Mouse (Mus musculus): ENCODE data around the gene Slc30a2. TPM values are rescaled to one million over a fixed set of nuclear protein-coding genes. Genes with fewer than 3 reads are reported as not detected.

Slc30a2 gene
- polyA plus RNA-seq (2017; shearing (Covaris generic)), result 1.1 TPM

DNA sequence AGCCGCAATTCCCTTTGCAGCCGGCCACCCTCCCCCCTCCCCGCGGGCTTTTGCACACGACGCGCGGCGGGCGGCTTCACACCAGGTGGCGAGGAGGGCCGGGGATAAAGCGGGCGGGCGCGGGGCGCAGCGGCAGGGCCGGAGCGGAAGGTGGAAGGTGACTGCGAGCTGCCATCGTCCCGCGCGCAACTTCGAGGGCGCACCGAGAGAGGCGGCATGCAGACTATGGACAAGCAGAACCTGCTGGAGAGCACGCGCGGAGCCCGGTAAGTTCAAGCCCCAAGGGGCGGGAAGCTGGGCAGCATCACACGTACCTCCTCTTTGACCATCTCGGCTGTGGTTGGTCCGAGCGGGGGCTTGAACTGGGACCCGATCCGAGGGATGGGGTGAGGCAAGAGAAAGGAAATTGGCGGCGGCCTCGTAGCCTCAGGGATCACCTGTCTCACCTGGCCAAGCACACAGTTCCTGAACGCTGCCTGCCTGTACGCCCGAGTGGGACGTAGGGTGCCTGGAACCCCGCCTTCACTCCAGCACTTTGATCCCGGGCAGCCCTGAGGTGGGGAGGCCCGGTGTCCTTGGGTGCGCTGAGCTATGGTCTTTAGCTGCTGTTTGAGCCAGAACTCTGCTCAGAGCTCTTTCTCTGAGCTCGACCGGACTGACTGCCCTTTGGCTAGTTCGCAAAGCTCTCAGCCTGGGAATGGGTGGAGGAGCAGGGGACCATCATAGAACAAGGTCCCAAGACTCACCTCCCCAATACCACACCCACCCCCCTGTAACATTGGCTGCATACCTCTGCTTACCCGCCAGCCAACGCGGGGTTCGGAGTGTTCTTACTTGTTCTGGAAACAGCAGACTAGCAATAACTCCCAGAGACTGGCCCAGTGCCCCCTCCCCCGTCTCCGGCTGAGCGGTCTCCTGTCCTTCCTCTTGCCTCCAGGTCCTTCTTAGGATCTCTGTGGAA, at the start of gene Slc30a2:
Gene Slc30a2 (plus strand): TSS at position 111 of the 961 bp plus-strand sequence.

DNA sequence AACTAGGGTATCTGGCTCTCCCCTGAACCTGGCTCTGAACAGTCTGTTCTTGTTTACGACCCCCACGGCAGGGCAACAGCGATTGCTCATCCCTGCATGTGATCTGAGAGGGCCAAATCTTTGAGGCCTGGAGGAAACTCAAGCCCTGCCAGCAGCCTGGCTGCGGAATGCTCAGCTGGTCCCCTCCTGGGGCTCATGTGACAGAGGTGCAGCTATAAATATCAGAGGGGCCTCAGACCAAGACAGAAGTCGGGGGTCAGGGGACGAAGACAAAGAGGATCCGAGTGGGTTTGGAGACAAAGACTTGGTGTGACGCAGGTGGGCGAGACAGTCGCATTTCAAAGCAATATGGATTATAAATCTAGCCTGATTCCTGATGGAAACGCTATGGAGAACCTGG, 28.1 kb upstream of the Slc30a2 start, which contains the start of gene Trim63:
Gene Trim63 (plus strand): TSS at position 245 of the 400 bp plus-strand sequence.

DNA sequence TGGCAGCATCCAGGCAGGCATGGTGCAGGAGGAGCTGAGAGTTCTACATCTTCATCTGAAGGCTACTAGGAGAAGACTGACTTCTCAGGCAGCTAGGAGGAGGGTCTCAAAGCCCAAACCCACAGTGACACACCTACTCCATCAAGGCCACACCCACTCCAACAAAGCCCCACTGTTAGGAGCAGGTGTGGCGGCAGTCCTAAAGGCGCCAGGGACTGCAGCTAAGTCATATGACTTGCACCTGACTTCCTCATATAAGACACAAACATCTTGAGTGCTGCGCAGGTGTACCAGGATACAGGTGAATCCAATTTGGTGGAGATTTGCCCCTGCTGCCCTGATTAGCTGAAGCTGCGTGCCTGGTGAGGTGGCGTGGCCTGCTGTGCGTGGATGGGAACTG, 40.8 kb downstream of the Slc30a2 start, which contains the start of gene Extl1:
Gene Extl1 (minus strand): TSS at position 101 of the 400 bp plus-strand sequence.

DNA sequence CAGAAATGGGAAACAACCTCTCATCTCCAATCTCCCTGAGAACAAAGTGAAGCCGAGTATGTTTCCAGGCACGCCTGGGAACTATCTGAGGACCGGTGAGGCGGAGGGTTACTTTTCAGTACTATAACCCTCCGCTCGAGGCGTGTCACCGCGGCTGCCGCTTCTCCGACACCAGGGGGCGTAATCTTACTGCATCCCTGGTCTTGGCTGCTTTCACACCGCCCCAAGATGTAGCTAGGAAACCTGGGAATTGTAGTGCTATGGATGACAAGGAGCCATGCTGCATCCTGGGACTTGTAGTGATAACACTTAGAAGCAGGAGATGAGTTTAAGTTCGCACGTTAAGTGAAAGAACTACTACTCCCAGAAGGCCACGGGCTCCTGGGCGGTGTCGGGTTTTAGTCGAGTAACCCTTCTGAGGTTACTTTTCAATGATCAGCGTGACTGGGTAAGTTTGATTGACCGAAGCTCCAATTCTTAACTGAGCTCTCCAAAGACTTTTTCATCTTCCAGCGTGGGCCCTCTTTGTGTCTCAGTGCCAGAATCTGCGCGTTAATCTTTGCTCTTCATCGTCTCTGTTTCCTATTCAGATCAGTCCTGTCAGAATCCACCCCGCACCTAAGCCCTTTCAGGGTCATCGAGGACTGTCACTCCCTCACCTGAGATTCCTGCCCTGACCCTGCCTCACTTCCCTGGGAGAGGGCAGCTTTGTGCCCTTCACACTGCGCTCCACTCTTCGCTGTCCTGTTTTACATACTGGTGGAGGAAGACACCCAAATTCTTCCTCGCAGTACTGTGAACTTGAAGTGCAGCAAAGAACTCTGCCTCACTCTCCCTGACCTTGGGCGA, 53.2 kb downstream of the Slc30a2 start, which contains the start of gene Pafah2:
Gene Pafah2 (plus strand): TSS at position 344 of the 849 bp plus-strand sequence.

Other genes starting within 250 kb of the Slc30a2 start
- gene Cd52, start 248.1 kb upstream of the Slc30a2 start, polyA plus RNA-seq (2017; shearing (Covaris generic)), result 2,675 TPM
- 48.4 TPM for gene Ubxn11, start 240.6 kb upstream of the Slc30a2 start, polyA plus RNA-seq (2017; shearing (Covaris generic))
- 1,409 TPM for gene Sh3bgrl3, start 214.4 kb upstream of the Slc30a2 start, polyA plus RNA-seq (2017; shearing (Covaris generic))
- gene Cep85, start 156.1 kb upstream of the Slc30a2 start, polyA plus RNA-seq (2017; shearing (Covaris generic)), result 89.6 TPM
- gene Gm7534, start 140.2 kb upstream of the Slc30a2 start, polyA plus RNA-seq (2017; shearing (Covaris generic)), result not detected
- gene Catsper4, start 115.8 kb upstream of the Slc30a2 start, polyA plus RNA-seq (2017; shearing (Covaris generic)), result not detected
- not detected for gene Cnksr1, start 104.8 kb upstream of the Slc30a2 start, polyA plus RNA-seq (2017; shearing (Covaris generic))
- gene E130218I03Rik, start 99.5 kb upstream of the Slc30a2 start, polyA plus RNA-seq (2017; shearing (Covaris generic)), result 9.3 TPM
- 15.7 TPM for gene Zfp593, start 97.6 kb upstream of the Slc30a2 start, polyA plus RNA-seq (2017; shearing (Covaris generic))
- not detected for gene Gm30191, start 96.2 kb upstream of the Slc30a2 start, polyA plus RNA-seq (2017; shearing (Covaris generic))
- not detected for gene Grrp1, start 89.1 kb upstream of the Slc30a2 start, polyA plus RNA-seq (2017; shearing (Covaris generic))
- 27.9 TPM for gene Pdik1l, start 55.3 kb upstream of the Slc30a2 start, polyA plus RNA-seq (2017; shearing (Covaris generic))
- gene Trim63, start 28.1 kb upstream of the Slc30a2 start, polyA plus RNA-seq (2017; shearing (Covaris generic)), result not detected
- gene Extl1, start 40.7 kb downstream of the Slc30a2 start, polyA plus RNA-seq (2017; shearing (Covaris generic)), result 2.0 TPM
- 2.5 TPM for gene Pafah2, start 53.1 kb downstream of the Slc30a2 start, polyA plus RNA-seq (2017; shearing (Covaris generic))
- gene Stmn1, start 125.1 kb downstream of the Slc30a2 start, polyA plus RNA-seq (2017; shearing (Covaris generic)), result 89.1 TPM
- 33.4 TPM for gene Paqr7, start 153.5 kb downstream of the Slc30a2 start, polyA plus RNA-seq (2017; shearing (Covaris generic))
- gene Aunip, start 167.8 kb downstream of the Slc30a2 start, polyA plus RNA-seq (2017; shearing (Covaris generic)), result 0.91 TPM
- 129 TPM for gene Mtfr1l, start 192.2 kb downstream of the Slc30a2 start, polyA plus RNA-seq (2017; shearing (Covaris generic))
- gene Selenon, start 209.0 kb downstream of the Slc30a2 start, polyA plus RNA-seq (2017; shearing (Covaris generic)), result 1.2 TPM